Mouse (Mus musculus) stomach, embryonic 16.5 days (tissue): ENCODE measurements around the gene Znrf3. TPM values are rescaled to one million over a fixed set of nuclear protein-coding genes. Genes with fewer than 3 reads are reported as not detected.

Experiments used
- ATAC-seq: fragments of 200-750 bp; cut with Nextera tagmentation; 2 replicates; pipeline ENCODE4 v1.8.0; 2017; ENCODE audit warnings: moderate number of reproducible peaks, moderate TSS enrichment; ENCODE audit not compliant: insufficient read depth, low FRiP score
- H3K27ac ChIP-seq: fragments of 300-500 bp; sonication (generic); 2 replicates; pipeline ENCODE4 v1.5.1; 2014; ENCODE audit warnings: low read length
- H3K27me3 ChIP-seq: fragments of 300-500 bp; sonication (generic); 2 replicates; pipeline ENCODE4 v1.6.1; 2014; ENCODE audit warnings: low read length, control low read depth, mixed read lengths; ENCODE audit not compliant: control insufficient read depth, insufficient read depth
- H3K36me3 ChIP-seq: fragments of 300-500 bp; sonication (generic); 2 replicates; pipeline ENCODE4 v1.6.1; 2014; ENCODE audit warnings: low read length; ENCODE audit not compliant: control insufficient read depth, insufficient read depth
- H3K4me1 ChIP-seq: fragments of 300-500 bp; sonication (generic); 2 replicates; pipeline ENCODE4 v1.6.1; 2014; ENCODE audit warnings: low read length, control low read depth, mixed read lengths; ENCODE audit not compliant: control insufficient read depth, insufficient read depth
- H3K4me2 ChIP-seq: fragments of 300-500 bp; sonication (generic); 2 replicates; pipeline ENCODE4 v1.6.1; 2014; ENCODE audit warnings: low read depth, low read length, mixed read lengths
- H3K4me3 ChIP-seq: fragments of 300-500 bp; sonication (generic); replicated peaks from 2 replicates; pipeline ENCODE4 v1.5.1; 2014; ENCODE audit warnings: mild to moderate bottlenecking, low read length
- H3K9ac ChIP-seq: fragments of 300-500 bp; sonication (generic); 2 replicates; pipeline ENCODE4 v1.6.1; 2014; ENCODE audit warnings: low read length
- H3K9me3 ChIP-seq: fragments of 300-500 bp; sonication (generic); replicated peaks from 2 replicates; pipeline ENCODE4 v1.6.1; 2016; ENCODE audit warnings: low read length, control low read depth; ENCODE audit not compliant: control insufficient read depth
- WGBS: fragments of 180-500 bp; shearing (Covaris S2); extraction: QIAGEN DNeasy Blood & Tissue Kit; methylation state at CpG from one replicate; pipeline ENCODE4 v1.1.7; 2014; 5-methylcytosine and 5-hydroxymethylcytosine counted together
- polyA plus RNA-seq: library from polyadenylated mRNA; unstranded; fragments of >200 nt; fragmentation: Nextera tagmentation; extraction: Ambion mirVana; gene quantifications from 2 replicates; pipeline ENCODE4 v1.2.1, GENCODE M21; 2015

The Znrf3 gene
- polyA plus RNA-seq, 1 experiment from 2014 or later: 13.3 TPM

- H3K4me3 ChIP-seq: no peak overlapping the region
- no peaks in the 10 kb centered on the region for H3K9me3 ChIP-seq
- peaks cover 13% of the 10 kb centered on the region; the same call in 1 of the 2 replicates for H3K4me1 ChIP-seq
- no peaks in the 10 kb centered on the region for H3K36me3 ChIP-seq
- H3K27ac ChIP-seq: no peak overlapping the region
- H3K4me2 ChIP-seq: no peak overlapping the region
- 26% methylated on average over 4 of the region's 4 CpGs for WGBS
- H3K27me3 ChIP-seq: no peaks in the 10 kb centered on the region
- no peak overlapping the region for H3K9ac ChIP-seq
- no peak for ATAC-seq
These were observed 97.6 kb downstream of the Znrf3 start for GRCm38 (mm10) chr11:5346845-5347640.

- WGBS: 77% methylated on average over 4 of the region's 4 CpGs
- no peak for ATAC-seq
- Histone ChIP-seq H3K9ac (no peak overlapping the region), H3K27me3 (no peaks in the 10 kb centered on the region), H3K4me3 (no peak overlapping the region), H3K36me3 (no peaks in the 10 kb centered on the region), H3K9me3 (no peaks in the 10 kb centered on the region), H3K4me1 (peaks cover 13% of the 10 kb centered on the region; the same call in 1 of the 2 replicates), H3K4me2 (no peak overlapping the region), H3K27ac (no peak overlapping the region)
These were observed 100.9 kb downstream of the Znrf3 start for GRCm38 (mm10) chr11:5343748-5344147.

- ATAC-seq: no peak
- Histone ChIP-seq H3K9ac (no peak overlapping the region), H3K4me2 (no peak overlapping the region), H3K36me3 (no peaks in the 10 kb centered on the region), H3K4me1 (no peaks in the 10 kb centered on the region), H3K27ac (no peak overlapping the region), H3K4me3 (no peak overlapping the region), H3K27me3 (no peaks in the 10 kb centered on the region), H3K9me3 (no peaks in the 10 kb centered on the region)
- 100% methylated on average over 1 of the region's 1 CpGs for WGBS
These were observed 104.9 kb downstream of the Znrf3 start for GRCm38 (mm10) chr11:5339732-5340131.

- Histone ChIP-seq H3K4me1 (no peaks in the 10 kb centered on the region), H3K9ac (no peak overlapping the region), H3K27me3 (no peaks in the 10 kb centered on the region), H3K4me2 (no peak overlapping the region), H3K36me3 (0 out of 2 replicates have a peak, but pooled peaks cover 3% of the 10 kb centered on the region), H3K9me3 (no peaks in the 10 kb centered on the region), H3K4me3 (no peak overlapping the region), H3K27ac (no peak overlapping the region)
- WGBS: 93% methylated on average over 7 of the region's 7 CpGs
- ATAC-seq: no peak
These were observed 107.8 kb downstream of the Znrf3 start for GRCm38 (mm10) chr11:5336852-5337251.

GRCm38 (mm10) chr11:5336269-5336668 lies 108.4 kb downstream of the Znrf3 start:
- no peaks in the 10 kb centered on the region for H3K9me3 ChIP-seq

GRCm38 (mm10) chr11:5330851-5331250 lies 113.8 kb downstream of the Znrf3 start:
- ATAC-seq: no peak
- Histone ChIP-seq H3K36me3 (0 out of 2 replicates have a peak, but pooled peaks cover 3% of the 10 kb centered on the region), H3K4me3 (no peak overlapping the region), H3K27ac (no peak overlapping the region), H3K4me2 (no peak overlapping the region), H3K4me1 (no peaks in the 10 kb centered on the region), H3K9me3 (no peaks in the 10 kb centered on the region), H3K27me3 (no peaks in the 10 kb centered on the region), H3K9ac (no peak overlapping the region)
- 90% methylated on average over 4 of the region's 4 CpGs for WGBS

More at GRCm38 (mm10) chr11:5336269-5336668, 108.4 kb downstream of the Znrf3 start:
- no peak overlapping the region for H3K27ac ChIP-seq
- H3K27me3 ChIP-seq: no peaks in the 10 kb centered on the region
- 0 out of 2 replicates have a peak, but pooled peaks cover 3% of the 10 kb centered on the region for H3K36me3 ChIP-seq
- no peak for ATAC-seq
- H3K9ac ChIP-seq: no peak overlapping the region
- H3K4me2 ChIP-seq: no peak overlapping the region
- H3K4me1 ChIP-seq: no peaks in the 10 kb centered on the region
- no peak overlapping the region for H3K4me3 ChIP-seq

- Histone ChIP-seq H3K36me3 (0 out of 2 replicates have a peak, but pooled peaks cover 3% of the 10 kb centered on the region), H3K9me3 (no peaks in the 10 kb centered on the region), H3K4me3 (no peak overlapping the region), H3K27ac (no peak overlapping the region), H3K27me3 (no peaks in the 10 kb centered on the region), H3K9ac (no peak overlapping the region), H3K4me2 (no peak overlapping the region), H3K4me1 (no peaks in the 10 kb centered on the region)
- ATAC-seq: no peak
- 38% methylated on average over 1 of the region's 1 CpGs for WGBS
These were observed 117.0 kb downstream of the Znrf3 start for GRCm38 (mm10) chr11:5327693-5328092.

DNA sequence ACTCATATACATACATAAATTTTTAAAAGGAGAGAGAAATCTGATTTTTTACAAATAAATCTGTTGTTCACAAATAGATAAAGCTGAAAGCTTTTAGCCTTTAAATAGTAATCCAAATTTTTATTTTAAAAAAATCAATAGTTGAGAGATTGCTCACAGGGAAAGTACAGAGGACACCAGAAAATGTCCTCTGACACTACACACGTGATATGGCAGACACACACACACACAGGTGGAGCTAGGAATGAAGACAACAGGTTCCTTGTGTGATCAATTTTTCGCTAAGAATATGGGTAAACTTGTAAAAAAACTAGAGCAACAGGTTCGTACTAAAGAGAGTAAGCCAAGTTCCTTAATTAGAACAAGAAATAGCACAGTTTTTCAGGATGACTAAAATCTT lies 118.4 kb downstream of the Znrf3 start:
- no peak for ATAC-seq
- Histone ChIP-seq H3K4me2 (no peak overlapping the region), H3K4me3 (no peak overlapping the region), H3K9ac (no peak overlapping the region), H3K9me3 (no peaks in the 10 kb centered on the region), H3K27ac (no peak overlapping the region), H3K36me3 (no peaks in the 10 kb centered on the region), H3K27me3 (no peaks in the 10 kb centered on the region), H3K4me1 (no peaks in the 10 kb centered on the region)
- 83% methylated on average over 3 of the region's 3 CpGs for WGBS

GRCm38 (mm10) chr11:5325217-5325616 lies 119.4 kb downstream of the Znrf3 start:
- no peak overlapping the region for H3K27ac ChIP-seq
- H3K36me3 ChIP-seq: no peaks in the 10 kb centered on the region
- H3K4me1 ChIP-seq: no peaks in the 10 kb centered on the region
- no peak overlapping the region for H3K4me2 ChIP-seq
- no peak for ATAC-seq
- H3K9ac ChIP-seq: no peak overlapping the region
- no peak overlapping the region for H3K4me3 ChIP-seq
- no peaks in the 10 kb centered on the region for H3K27me3 ChIP-seq
- no peaks in the 10 kb centered on the region for H3K9me3 ChIP-seq
- 90% methylated on average over 6 of the region's 6 CpGs for WGBS
